Mouse (Mus musculus) gastrocnemius, adult 18-20 months (tissue): ENCODE data around the gene Colec11. TPM values are rescaled to one million over a fixed set of nuclear protein-coding genes. Genes with fewer than 3 reads are reported as not detected.

Source experiments
- total RNA-seq, 2 experiments: library from RNA; stranded (reverse); gene quantifications; 2 replicates each; pipeline ENCODE4 v1.2.3; 2021

Colec11 gene
- total RNA-seq, 2 experiments from 2014 or later = 0.40 to 0.41 TPM

Other genes with a start within 250 kb of the Colec11 start
- not detected for gene Dcdc2c, start 71.0 kb downstream of the Colec11 start, total RNA-seq
- not detected for gene Allc, start 40.9 kb downstream of the Colec11 start, total RNA-seq
- 100 to 1,000 TPM; 148 to 164 TPM for gene Rps7, start 12.6 kb upstream of the Colec11 start, total RNA-seq
- gene Rnaseh1, start 26.2 kb upstream of the Colec11 start, total RNA-seq = 1 to 10 TPM; 6.6 to 7.0 TPM
- 100 to 1,000 TPM in 1 of 2 experiments, 10 to 100 TPM in 1; 79.2 to 108 TPM for gene Adi1, start 51.9 kb upstream of the Colec11 start, total RNA-seq
- gene Trappc12, start 127.1 kb upstream of the Colec11 start, total RNA-seq = 10 to 100 TPM; 18.0 to 19.7 TPM
- 1 to 10 TPM; 5.7 to 6.9 TPM for gene Eipr1, start 128.4 kb upstream of the Colec11 start, total RNA-seq